Mouse (Mus musculus): ENCODE results near the gene Arel1. TPM values are rescaled to one million over a fixed set of nuclear protein-coding genes. Genes with fewer than 3 reads are reported as not detected.

Arel1 gene
- polyA plus RNA-seq, 1 experiment = 66.6 TPM

Other genes starting within 250 kb of the Arel1 start
- gene Npc2, start 197.7 kb downstream of the Arel1 start, polyA plus RNA-seq (2012; rRNA removed) = 40.0 and 45.9 TPM in 2 replicates
- gene Isca2, start 197.6 kb downstream of the Arel1 start, polyA plus RNA-seq (2012; rRNA removed) = 87.2 and 90.7 TPM in 2 replicates
- 2.3 and 3.8 TPM in 2 replicates for gene Ltbp2, start 94.4 kb downstream of the Arel1 start, polyA plus RNA-seq (2012; rRNA removed)
- gene Fcf1, start within 50 bp of the Arel1 start, polyA plus RNA-seq (2012; rRNA removed) = 70.9 and 73.9 TPM in 2 replicates
- 75.0 and 81.0 TPM in 2 replicates for gene Ylpm1, start 25.4 kb upstream of the Arel1 start, polyA plus RNA-seq (2012; rRNA removed)
- 1.3 TPM in 2 replicates for gene Prox2, start 139.9 kb upstream of the Arel1 start, polyA plus RNA-seq (2012; rRNA removed)
- gene Dlst, start 139.9 kb upstream of the Arel1 start, polyA plus RNA-seq (2012; rRNA removed) = 155 and 158 TPM in 2 replicates
- gene Rps6kl1, start 180.4 kb upstream of the Arel1 start, polyA plus RNA-seq (2012; rRNA removed) = 35.6 and 40.1 TPM in 2 replicates
- 3.6 and 4.0 TPM in 2 replicates for gene Pgf, start 206.9 kb upstream of the Arel1 start, polyA plus RNA-seq (2012; rRNA removed)
- gene Eif2b2, start 248.6 kb upstream of the Arel1 start, polyA plus RNA-seq (2012; rRNA removed) = 87.8 and 91.3 TPM in 2 replicates